Mouse (Mus musculus) C2C12 (cell line): ENCODE data around the gene Odc1. TPM values are rescaled to one million over a fixed set of nuclear protein-coding genes. Genes with fewer than 3 reads are reported as not detected.
A peak's percentile ranks its signal among the peaks of the same experiment; 100 is the strongest.

Experiments used
- H3K27me3 ChIP-seq: one replicate; pipeline ENCODE4 v1.6.1; 2011; ENCODE audit not compliant: control insufficient read depth, insufficient read depth, insufficient read length
- H3K36me3 ChIP-seq: one replicate; pipeline ENCODE4 v1.6.1; 2011; ENCODE audit not compliant: control insufficient read depth, insufficient read depth
- H3K4me3 ChIP-seq: one replicate; pipeline ENCODE4 v1.5.1; 2011; ENCODE audit warnings: mild to moderate bottlenecking, control low read depth; ENCODE audit not compliant: poor library complexity, insufficient read depth, severe bottlenecking
- H3K79me2 ChIP-seq: one replicate; pipeline ENCODE4 v1.6.1; 2011; ENCODE audit not compliant: control insufficient read depth, insufficient read depth
- H3K79me3 ChIP-seq: one replicate; pipeline ENCODE4 v1.6.1; 2011; ENCODE audit warnings: low read depth, control low read depth
- H3ac ChIP-seq: one replicate; pipeline ENCODE3; 2011; ENCODE audit warnings: low read depth; ENCODE audit not compliant: control insufficient read depth, insufficient read length
- CEBPB ChIP-seq: IDR thresholded peaks from one replicate; pipeline ENCODE4 v1.6.1; 2011; ENCODE audit warnings: low read depth, mild to moderate bottlenecking, control low read depth, moderate library complexity
- CTCF ChIP-seq: IDR thresholded peaks from one replicate; pipeline ENCODE4 v1.5.1; 2011; ENCODE audit not compliant: control insufficient read depth, insufficient read depth, insufficient read length
- FOSL1 ChIP-seq: IDR thresholded peaks from one replicate; pipeline ENCODE4 v1.8.0; 2011; ENCODE audit warnings: mild to moderate bottlenecking, low read length; ENCODE audit not compliant: poor library complexity, insufficient read depth, severe bottlenecking
- MAX ChIP-seq: IDR thresholded peaks from one replicate; pipeline ENCODE4 v1.6.1; 2011; ENCODE audit warnings: mild to moderate bottlenecking, control low read depth
- MYOD1 ChIP-seq: IDR thresholded peaks from one replicate; pipeline ENCODE4 v1.6.1; 2011; ENCODE audit warnings: low read depth; ENCODE audit not compliant: control insufficient read depth, insufficient read length
- MYOG ChIP-seq: IDR thresholded peaks from one replicate; pipeline ENCODE4 v1.6.1; 2011; ENCODE audit not compliant: control insufficient read depth, insufficient read length; ENCODE audit errors: extremely low read depth
- USF1 ChIP-seq: IDR thresholded peaks from one replicate; pipeline ENCODE4 v1.6.1; 2011; ENCODE audit warnings: low read depth, mild to moderate bottlenecking, control low read depth, moderate library complexity
- polyA plus RNA-seq: library from polyadenylated mRNA; unstranded; fragments of >200 nt; fragmentation: generic; extraction: Trizol; gene quantifications from one replicate; pipeline ENCODE4 v1.2.1, GENCODE M21; 2012; ENCODE audit warnings: missing spikeins

Odc1 gene
- polyA plus RNA-seq, 1 experiment: 256 TPM

GRCm38 (mm10) chr12:17506994-17507542 is 37.5 kb upstream of the Odc1 start:
- H3K79me2 ChIP-seq: no peaks in the 10 kb centered on the region
- no peaks in the 10 kb centered on the region for H3K27me3 ChIP-seq
- no peak overlapping the region for H3K4me3 ChIP-seq
- no peak overlapping the region for H3ac ChIP-seq
- TF ChIP-seq USF1 (no peak), MYOD1 (no peak), MAX (no peak), CEBPB (no peak), CTCF (no peak), MYOG (no peak), FOSL1 (no peak)
- no peaks in the 10 kb centered on the region for H3K36me3 ChIP-seq
- H3K79me3 ChIP-seq: no peaks in the 10 kb centered on the region

- Histone ChIP-seq H3K36me3 (no peaks in the 10 kb centered on the region), H3K79me3 (no peaks in the 10 kb centered on the region), H3ac (no peak overlapping the region), H3K4me3 (no peak overlapping the region), H3K27me3 (no peaks in the 10 kb centered on the region), H3K79me2 (no peaks in the 10 kb centered on the region)
- TF ChIP-seq CEBPB (no peak), MYOG (no peak), MYOD1 (no peak), USF1 (no peak), FOSL1 (no peak), MAX (no peak), CTCF (no peak)
Observed at GRCm38 (mm10) chr12:17509310-17509709, 35.3 kb upstream of the Odc1 start.

GRCm38 (mm10) chr12:17510158-17510557 is 34.4 kb upstream of the Odc1 start:
- no peaks in the 10 kb centered on the region for H3K36me3 ChIP-seq
- H3K27me3 ChIP-seq: no peaks in the 10 kb centered on the region
- no peak overlapping the region for H3K4me3 ChIP-seq
- TF ChIP-seq USF1 (no peak), MYOD1 (no peak), MYOG (no peak), MAX (no peak), CEBPB (peak; percentile 72)
- no peaks in the 10 kb centered on the region for H3K79me3 ChIP-seq
- H3K79me2 ChIP-seq: no peaks in the 10 kb centered on the region
- no peak overlapping the region for H3ac ChIP-seq

GRCm38 (mm10) chr12:17511019-17511418 is 33.6 kb upstream of the Odc1 start:
- no peak overlapping the region for H3ac ChIP-seq
- H3K27me3 ChIP-seq: no peaks in the 10 kb centered on the region
- no peaks in the 10 kb centered on the region for H3K79me3 ChIP-seq
- H3K79me2 ChIP-seq: no peaks in the 10 kb centered on the region
- no peak overlapping the region for H3K4me3 ChIP-seq
- TF ChIP-seq USF1: peak; percentile 56
- TF ChIP-seq MYOG: no peak
- TF ChIP-seq CTCF: no peak
- peak; percentile 47 for TF ChIP-seq MAX
- peak; percentile 12 for TF ChIP-seq FOSL1
- no peak for TF ChIP-seq CEBPB
- no peak for TF ChIP-seq MYOD1
- H3K36me3 ChIP-seq: no peaks in the 10 kb centered on the region

- no peak overlapping the region for H3K4me3 ChIP-seq
- H3K27me3 ChIP-seq: peaks cover 7% of the 10 kb centered on the region
- H3ac ChIP-seq: no peak overlapping the region
- H3K79me2 ChIP-seq: no peaks in the 10 kb centered on the region
- no peak for TF ChIP-seq FOSL1
- TF ChIP-seq CTCF: no peak
- TF ChIP-seq MYOG: no peak
- no peak for TF ChIP-seq CEBPB
- no peak for TF ChIP-seq MAX
- TF ChIP-seq MYOD1: no peak
- TF ChIP-seq USF1: no peak
- no peaks in the 10 kb centered on the region for H3K79me3 ChIP-seq
- H3K36me3 ChIP-seq: no peaks in the 10 kb centered on the region
Observed at GRCm38 (mm10) chr12:17529180-17529579, 15.4 kb upstream of the Odc1 start.

GRCm38 (mm10) chr12:17529726-17530125 is 14.9 kb upstream of the Odc1 start:
- H3K79me3 ChIP-seq: no peaks in the 10 kb centered on the region
- H3ac ChIP-seq: no peak overlapping the region
- TF ChIP-seq MYOG (no peak), USF1 (no peak), MAX (no peak), FOSL1 (no peak), CTCF (no peak), MYOD1 (no peak), CEBPB (no peak)
- H3K4me3 ChIP-seq: no peak overlapping the region
- no peaks in the 10 kb centered on the region for H3K36me3 ChIP-seq
- peaks cover 11% of the 10 kb centered on the region for H3K27me3 ChIP-seq
- no peaks in the 10 kb centered on the region for H3K79me2 ChIP-seq
